Mouse (Mus musculus): ENCODE measurements around the gene Cct3. TPM values are rescaled to one million over a fixed set of nuclear protein-coding genes. Genes with fewer than 3 reads are reported as not detected.
"Not testable (repeated sequence)": the region's sequence is repeated elsewhere in the genome, so short reads cannot be mapped to it uniquely, and the experiment has no call there.

Cct3 gene
- polyA plus RNA-seq, 1 experiment from 2014 or later = 427 TPM

GRCm38 (mm10) chr3:88285565-88285895 is 11.4 kb upstream of the Cct3 start:
- not testable (repeated sequence) for H3K9ac ChIP-seq (replicated peaks; ENCODE audit: low read depth, low read length); H3K9me3 ChIP-seq (ENCODE audit: control insufficient read depth, low read length); H3K27ac ChIP-seq (ENCODE audit: low read depth, low read length); ATAC-seq (ENCODE audit: low read depth); H3K4me3 ChIP-seq (ENCODE audit: low read depth, low read length); H3K4me1 ChIP-seq (ENCODE audit: control insufficient read depth, insufficient read depth, low read length); H3K4me2 ChIP-seq (ENCODE audit: low read depth, low read length); H3K36me3 ChIP-seq (ENCODE audit: control insufficient read depth, insufficient read depth, low read length); H3K27me3 ChIP-seq (ENCODE audit: control insufficient read depth, insufficient read depth, low read length)
- WGBS = no CpG with 5 or more reads among the region's 2 CpGs

GRCm38 (mm10) chr3:88287110-88287509 is 9.8 kb upstream of the Cct3 start, which contains the start of gene Gm38392:
Gene Gm38392, minus strand, starts transcription at chr3:88287210.
- Histone ChIP-seq H3K27ac (ENCODE audit: low read depth, low read length) (no peak within 1 kb of the TSS), H3K4me3 (ENCODE audit: low read depth, low read length) (no peak within 1 kb of the TSS), H3K4me2 (ENCODE audit: low read depth, low read length) (no peak within 1 kb of the TSS), H3K9me3 (ENCODE audit: control insufficient read depth, low read length) (no peaks in the 10 kb centered on the region), H3K4me1 (ENCODE audit: control insufficient read depth, insufficient read depth, low read length) (no peaks in the 10 kb centered on the region), H3K9ac (replicated peaks; ENCODE audit: low read depth, low read length) (no peak within 1 kb of the TSS), H3K36me3 (ENCODE audit: control insufficient read depth, insufficient read depth, low read length) (no peaks in the 10 kb centered on the region), H3K27me3 (ENCODE audit: control insufficient read depth, insufficient read depth, low read length) (no peaks in the 10 kb centered on the region)
- ATAC-seq (ENCODE audit: low read depth) = no peak
- over 99% methylated on average over 4 of the region's 4 CpGs for WGBS

- H3K27ac ChIP-seq (ENCODE audit: low read depth, low read length); H3K9me3 ChIP-seq (ENCODE audit: control insufficient read depth, low read length); H3K4me1 ChIP-seq (ENCODE audit: control insufficient read depth, insufficient read depth, low read length); H3K4me2 ChIP-seq (ENCODE audit: low read depth, low read length); H3K27me3 ChIP-seq (ENCODE audit: control insufficient read depth, insufficient read depth, low read length); H3K36me3 ChIP-seq (ENCODE audit: control insufficient read depth, insufficient read depth, low read length); H3K4me3 ChIP-seq (ENCODE audit: low read depth, low read length); H3K9ac ChIP-seq (replicated peaks; ENCODE audit: low read depth, low read length); ATAC-seq (ENCODE audit: low read depth): not testable (repeated sequence)
- WGBS = 77% methylated on average over 7 of the region's 10 CpGs
These were observed 8.7 kb upstream of the Cct3 start for GRCm38 (mm10) chr3:88288133-88288713.

- WGBS = 41% methylated on average over 4 of the region's 4 CpGs
- H3K4me1 ChIP-seq (ENCODE audit: control insufficient read depth, insufficient read depth, low read length) = 0 out of 2 replicates have a peak, but pooled peaks cover 4% of the 10 kb centered on the region
- ATAC-seq (ENCODE audit: low read depth) = no peak
These were observed 4.9 kb upstream of the Cct3 start for GRCm38 (mm10) chr3:88291970-88292369.

GRCm38 (mm10) chr3:88295272-88295671 is 1.6 kb upstream of the Cct3 start:
- not testable (repeated sequence) for H3K4me2 ChIP-seq (ENCODE audit: low read depth, low read length); ATAC-seq (ENCODE audit: low read depth)

More at GRCm38 (mm10) chr3:88291970-88292369, 4.9 kb upstream of the Cct3 start:
- Histone ChIP-seq H3K9me3 (ENCODE audit: control insufficient read depth, low read length) (no peaks in the 10 kb centered on the region), H3K27ac (ENCODE audit: low read depth, low read length) (no peak overlapping the region), H3K9ac (replicated peaks; ENCODE audit: low read depth, low read length) (no peak overlapping the region), H3K4me3 (ENCODE audit: low read depth, low read length) (no peak overlapping the region), H3K36me3 (ENCODE audit: control insufficient read depth, insufficient read depth, low read length) (no peaks in the 10 kb centered on the region), H3K27me3 (ENCODE audit: control insufficient read depth, insufficient read depth, low read length) (no peaks in the 10 kb centered on the region), H3K4me2 (ENCODE audit: low read depth, low read length) (no peak overlapping the region)

GRCm38 (mm10) chr3:88296110-88296560 is 781 bp upstream of the Cct3 start:
- H3K27me3 ChIP-seq (ENCODE audit: control insufficient read depth, insufficient read depth, low read length) = no peaks in the 10 kb centered on the region
- peaks cover 15% of the 10 kb centered on the region for H3K4me1 ChIP-seq (ENCODE audit: control insufficient read depth, insufficient read depth, low read length)
- peaks cover 18% of the 10 kb centered on the region for H3K36me3 ChIP-seq (ENCODE audit: control insufficient read depth, insufficient read depth, low read length)
- no peaks in the 10 kb centered on the region for H3K9me3 ChIP-seq (ENCODE audit: control insufficient read depth, low read length)
- H3K4me3 ChIP-seq (ENCODE audit: low read depth, low read length) = peak overlapping the region; percentile 72
- H3K9ac ChIP-seq (replicated peaks; ENCODE audit: low read depth, low read length) = peak overlapping the region; percentile 44
- H3K4me2 ChIP-seq (ENCODE audit: low read depth, low read length) = peak overlapping the region; percentile 60
- peak overlapping the region; percentile 88 for H3K27ac ChIP-seq (ENCODE audit: low read depth, low read length)
- 2% methylated on average over 12 of the region's 12 CpGs for WGBS
- ATAC-seq (ENCODE audit: low read depth) = peak; percentile 30

More at GRCm38 (mm10) chr3:88295272-88295671, 1.6 kb upstream of the Cct3 start:
- not testable (repeated sequence) for H3K4me3 ChIP-seq (ENCODE audit: low read depth, low read length); H3K36me3 ChIP-seq (ENCODE audit: control insufficient read depth, insufficient read depth, low read length); H3K27me3 ChIP-seq (ENCODE audit: control insufficient read depth, insufficient read depth, low read length); H3K27ac ChIP-seq (ENCODE audit: low read depth, low read length); H3K9me3 ChIP-seq (ENCODE audit: control insufficient read depth, low read length); H3K9ac ChIP-seq (replicated peaks; ENCODE audit: low read depth, low read length)
- 54% methylated on average over 1 of the region's 1 CpGs for WGBS
- peaks cover 15% of the 10 kb centered on the region for H3K4me1 ChIP-seq (ENCODE audit: control insufficient read depth, insufficient read depth, low read length)

- H3K9ac ChIP-seq (replicated peaks; ENCODE audit: low read depth, low read length) = peak overlapping the region; percentile 82
- H3K4me1 ChIP-seq (ENCODE audit: control insufficient read depth, insufficient read depth, low read length) = peaks cover 15% of the 10 kb centered on the region
- peak overlapping the region; percentile 47 for H3K4me2 ChIP-seq (ENCODE audit: low read depth, low read length)
- H3K27me3 ChIP-seq (ENCODE audit: control insufficient read depth, insufficient read depth, low read length) = no peaks in the 10 kb centered on the region
- no peak for ATAC-seq (ENCODE audit: low read depth)
- H3K36me3 ChIP-seq (ENCODE audit: control insufficient read depth, insufficient read depth, low read length) = peaks cover 28% of the 10 kb centered on the region
- peak overlapping the region; percentile 72 for H3K4me3 ChIP-seq (ENCODE audit: low read depth, low read length)
- under 1% methylated on average over 30 of the region's 30 CpGs for WGBS
- H3K9me3 ChIP-seq (ENCODE audit: control insufficient read depth, low read length) = no peaks in the 10 kb centered on the region
- peak overlapping the region; percentile 89 for H3K27ac ChIP-seq (ENCODE audit: low read depth, low read length)
These were observed 470 bp downstream of the Cct3 start for GRCm38 (mm10) chr3:88297321-88297851.

GRCm38 (mm10) chr3:88299172-88299571 is 2.3 kb downstream of the Cct3 start:
- peaks cover 45% of the 10 kb centered on the region for H3K36me3 ChIP-seq (ENCODE audit: control insufficient read depth, insufficient read depth, low read length)
- WGBS = 91% methylated on average over 1 of the region's 1 CpGs
- no peak for ATAC-seq (ENCODE audit: low read depth)
- H3K4me3 ChIP-seq (ENCODE audit: low read depth, low read length) = no peak overlapping the region
- no peak overlapping the region for H3K27ac ChIP-seq (ENCODE audit: low read depth, low read length)
- H3K4me1 ChIP-seq (ENCODE audit: control insufficient read depth, insufficient read depth, low read length) = peaks cover 15% of the 10 kb centered on the region
- H3K4me2 ChIP-seq (ENCODE audit: low read depth, low read length) = no peak overlapping the region
- H3K9ac ChIP-seq (replicated peaks; ENCODE audit: low read depth, low read length) = no peak overlapping the region
- no peaks in the 10 kb centered on the region for H3K27me3 ChIP-seq (ENCODE audit: control insufficient read depth, insufficient read depth, low read length)
- H3K9me3 ChIP-seq (ENCODE audit: control insufficient read depth, low read length) = no peaks in the 10 kb centered on the region

- Histone ChIP-seq H3K27ac (ENCODE audit: low read depth, low read length) (no peak within 1 kb of the TSS), H3K4me3 (ENCODE audit: low read depth, low read length) (peak within 1 kb of the TSS; percentile 57), H3K4me2 (ENCODE audit: low read depth, low read length) (peak within 1 kb of the TSS; percentile 80), H3K9me3 (ENCODE audit: control insufficient read depth, low read length) (no peaks in the 10 kb centered on the region), H3K36me3 (ENCODE audit: control insufficient read depth, insufficient read depth, low read length) (peaks cover 30% of the 10 kb centered on the region), H3K27me3 (ENCODE audit: control insufficient read depth, insufficient read depth, low read length) (no peaks in the 10 kb centered on the region), H3K4me1 (ENCODE audit: control insufficient read depth, insufficient read depth, low read length) (peaks cover 7% of the 10 kb centered on the region), H3K9ac (replicated peaks; ENCODE audit: low read depth, low read length) (peak within 1 kb of the TSS; percentile 65)
- ATAC-seq (ENCODE audit: low read depth) = peak; percentile 84; the same call in 1 of the 2 replicates
- WGBS = 2% methylated on average over 10 of the region's 10 CpGs
These were observed 28.1 kb downstream of the Cct3 start, which contains the start of gene Glmp for GRCm38 (mm10) chr3:88324951-88325405. Gene Glmp, plus strand, starts transcription at chr3:88325023.
